Mouse (Mus musculus): ENCODE data around the gene Dnaic2.

DNA sequence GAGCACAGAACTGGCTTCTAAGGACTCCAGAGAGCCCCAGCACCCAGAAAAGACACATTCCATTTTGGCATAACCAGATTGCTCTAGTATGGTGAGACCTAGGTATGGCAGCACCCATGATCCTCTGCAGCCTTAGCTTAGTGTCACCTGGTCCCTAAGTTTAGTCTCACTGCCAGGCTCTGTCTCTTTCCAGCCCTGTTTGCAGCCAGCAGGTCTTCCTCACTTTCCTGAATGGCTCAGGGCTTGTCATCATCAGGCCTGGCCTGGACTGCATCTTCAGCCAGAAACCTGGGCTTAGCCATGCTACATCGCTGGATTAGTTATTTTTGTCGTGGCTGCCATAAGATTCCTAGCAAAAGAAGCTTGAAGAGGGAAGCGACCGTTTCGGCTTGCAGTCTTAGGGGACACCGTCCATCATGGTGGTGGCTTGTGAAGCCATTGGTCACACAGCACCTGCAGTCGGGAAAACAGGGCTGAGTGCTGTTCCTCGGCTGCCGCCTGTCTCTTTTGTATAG is 41.6 kb upstream of the Dnaic2 start:
- TF ChIP-seq CTCF (IDR thresholded peaks at IDR 0.05; ENCODE audit: low read depth, low read length) (no peak), POLR2A (IDR thresholded peaks at IDR 0.05; ENCODE audit: insufficient read depth, low read length) (no peak), EP300 (IDR thresholded peaks at IDR 0.05; ENCODE audit: insufficient read depth, low read depth, low read length) (no peak)
